Mouse (Mus musculus) stomach, embryonic 16.5 days (tissue): ENCODE measurements around the gene Mtif3. TPM values are rescaled to one million over a fixed set of nuclear protein-coding genes. Genes with fewer than 3 reads are reported as not detected.

Experiments
- ATAC-seq: fragments of 200-750 bp; cut with Nextera tagmentation; 2 replicates; pipeline ENCODE4 v1.8.0; 2017; ENCODE audit warnings: moderate number of reproducible peaks, moderate TSS enrichment; ENCODE audit not compliant: insufficient read depth, low FRiP score
- H3K27ac ChIP-seq: fragments of 300-500 bp; sonication (generic); 2 replicates; pipeline ENCODE4 v1.5.1; 2014; ENCODE audit warnings: low read length
- H3K27me3 ChIP-seq: fragments of 300-500 bp; sonication (generic); 2 replicates; pipeline ENCODE4 v1.6.1; 2014; ENCODE audit warnings: low read length, control low read depth, mixed read lengths; ENCODE audit not compliant: control insufficient read depth, insufficient read depth
- H3K36me3 ChIP-seq: fragments of 300-500 bp; sonication (generic); 2 replicates; pipeline ENCODE4 v1.6.1; 2014; ENCODE audit warnings: low read length; ENCODE audit not compliant: control insufficient read depth, insufficient read depth
- H3K4me1 ChIP-seq: fragments of 300-500 bp; sonication (generic); 2 replicates; pipeline ENCODE4 v1.6.1; 2014; ENCODE audit warnings: low read length, control low read depth, mixed read lengths; ENCODE audit not compliant: control insufficient read depth, insufficient read depth
- H3K4me2 ChIP-seq: fragments of 300-500 bp; sonication (generic); 2 replicates; pipeline ENCODE4 v1.6.1; 2014; ENCODE audit warnings: low read depth, low read length, mixed read lengths
- H3K4me3 ChIP-seq: fragments of 300-500 bp; sonication (generic); replicated peaks from 2 replicates; pipeline ENCODE4 v1.5.1; 2014; ENCODE audit warnings: mild to moderate bottlenecking, low read length
- H3K9ac ChIP-seq: fragments of 300-500 bp; sonication (generic); 2 replicates; pipeline ENCODE4 v1.6.1; 2014; ENCODE audit warnings: low read length
- H3K9me3 ChIP-seq: fragments of 300-500 bp; sonication (generic); replicated peaks from 2 replicates; pipeline ENCODE4 v1.6.1; 2016; ENCODE audit warnings: low read length, control low read depth; ENCODE audit not compliant: control insufficient read depth
- WGBS: fragments of 180-500 bp; shearing (Covaris S2); extraction: QIAGEN DNeasy Blood & Tissue Kit; methylation state at CpG from one replicate; pipeline ENCODE4 v1.1.7; 2014; 5-methylcytosine and 5-hydroxymethylcytosine counted together
- polyA plus RNA-seq: library from polyadenylated mRNA; unstranded; fragments of >200 nt; fragmentation: Nextera tagmentation; extraction: Ambion mirVana; gene quantifications from 2 replicates; pipeline ENCODE4 v1.2.1, GENCODE M21; 2015

Gene Mtif3
- polyA plus RNA-seq, 1 experiment from 2014 or later, result 24.3 TPM

GRCm38 (mm10) chr5:146968695-146969393 lies 5.2 kb upstream of the Mtif3 start:
- no peak overlapping the region for H3K4me2 ChIP-seq
- H3K4me1 ChIP-seq, result no peaks in the 10 kb centered on the region
- no peak overlapping the region for H3K27ac ChIP-seq
- H3K4me3 ChIP-seq, result no peak overlapping the region
- no peaks in the 10 kb centered on the region for H3K27me3 ChIP-seq
- H3K9ac ChIP-seq, result no peak overlapping the region
- WGBS, result 75% methylated on average over 13 of the region's 13 CpGs
- H3K36me3 ChIP-seq, result no peaks in the 10 kb centered on the region
- ATAC-seq, result no peak
- H3K9me3 ChIP-seq, result no peaks in the 10 kb centered on the region

- H3K9ac ChIP-seq, result peak overlapping the region; percentile 81
- H3K27ac ChIP-seq, result no peak overlapping the region
- H3K4me3 ChIP-seq, result peak overlapping the region; percentile 78
- H3K4me2 ChIP-seq, result peak overlapping the region; percentile 63
- H3K36me3 ChIP-seq, result no peaks in the 10 kb centered on the region
- no peaks in the 10 kb centered on the region for H3K27me3 ChIP-seq
- H3K4me1 ChIP-seq, result peaks cover 4% of the 10 kb centered on the region
- H3K9me3 ChIP-seq, result no peaks in the 10 kb centered on the region
- WGBS, result 46% methylated on average over 8 of the region's 8 CpGs
- ATAC-seq, result peak; percentile 23; the same call in 1 of the 2 replicates
Measured at GRCm38 (mm10) chr5:146963937-146964278, 308 bp upstream of the Mtif3 start.

GRCm38 (mm10) chr5:146956678-146957077 lies 6.9 kb downstream of the Mtif3 start:
- Histone ChIP-seq H3K9ac (no peak overlapping the region), H3K9me3 (no peaks in the 10 kb centered on the region), H3K27ac (no peak overlapping the region), H3K4me3 (no peak overlapping the region), H3K4me2 (no peak overlapping the region), H3K27me3 (no peaks in the 10 kb centered on the region), H3K4me1 (no peaks in the 10 kb centered on the region), H3K36me3 (peaks cover 36% of the 10 kb centered on the region; the same call in 1 of the 2 replicates)
- no peak for ATAC-seq
- WGBS, result 86% methylated on average over 18 of the region's 18 CpGs

GRCm38 (mm10) chr5:146955651-146956050 lies 7.9 kb downstream of the Mtif3 start:
- H3K36me3 ChIP-seq, result peaks cover 36% of the 10 kb centered on the region; the same call in 1 of the 2 replicates
- no peak overlapping the region for H3K4me3 ChIP-seq
- no peaks in the 10 kb centered on the region for H3K4me1 ChIP-seq
- H3K9ac ChIP-seq, result no peak overlapping the region
- WGBS, result 85% methylated on average over 5 of the region's 5 CpGs
- no peaks in the 10 kb centered on the region for H3K9me3 ChIP-seq
- H3K4me2 ChIP-seq, result no peak overlapping the region
- no peaks in the 10 kb centered on the region for H3K27me3 ChIP-seq
- H3K27ac ChIP-seq, result no peak overlapping the region
- ATAC-seq, result 0 out of 2 replicates have a peak, but pooled peaks have one; percentile 11

- 84% methylated on average over 7 of the region's 7 CpGs for WGBS
- H3K27me3 ChIP-seq, result no peaks in the 10 kb centered on the region
- H3K4me2 ChIP-seq, result no peak overlapping the region
Measured at GRCm38 (mm10) chr5:146954576-146954975, 9.0 kb downstream of the Mtif3 start.

GRCm38 (mm10) chr5:146948508-146949088 lies 15.0 kb downstream of the Mtif3 start, which contains the start of gene Gtf3a:
TSS of gene Gtf3a (plus strand) at chr5:146948657.
- no peaks in the 10 kb centered on the region for H3K27me3 ChIP-seq
- peak within 1 kb of the TSS; percentile 92 for H3K27ac ChIP-seq
- H3K9ac ChIP-seq, result peak within 1 kb of the TSS; percentile 86
- H3K9me3 ChIP-seq, result 0 out of 2 replicates have a peak, but pooled peaks cover 3% of the 10 kb centered on the region
- H3K4me3 ChIP-seq, result peak within 1 kb of the TSS; percentile 72
- peaks cover 12% of the 10 kb centered on the region; the same call in 1 of the 2 replicates for H3K36me3 ChIP-seq
- peak within 1 kb of the TSS; percentile 68 for H3K4me2 ChIP-seq
- peaks cover 10% of the 10 kb centered on the region for H3K4me1 ChIP-seq
- WGBS, result under 1% methylated on average over 55 of the region's 62 CpGs
- ATAC-seq, result peak; percentile 94

More at GRCm38 (mm10) chr5:146954576-146954975, 9.0 kb downstream of the Mtif3 start:
- ATAC-seq, result no peak
- Histone ChIP-seq H3K9me3 (no peaks in the 10 kb centered on the region), H3K4me1 (peaks cover 5% of the 10 kb centered on the region), H3K27ac (no peak overlapping the region), H3K4me3 (no peak overlapping the region), H3K36me3 (peaks cover 36% of the 10 kb centered on the region; the same call in 1 of the 2 replicates), H3K9ac (no peak overlapping the region)

GRCm38 (mm10) chr5:146948041-146948507 lies 15.5 kb downstream of the Mtif3 start:
- Histone ChIP-seq H3K27me3 (no peaks in the 10 kb centered on the region), H3K4me3 (peak overlapping the region; percentile 72), H3K27ac (peak overlapping the region; percentile 92), H3K9ac (peak overlapping the region; percentile 86), H3K9me3 (0 out of 2 replicates have a peak, but pooled peaks cover 3% of the 10 kb centered on the region), H3K4me1 (peaks cover 10% of the 10 kb centered on the region), H3K4me2 (peak overlapping the region; percentile 68), H3K36me3 (0 out of 2 replicates have a peak, but pooled peaks cover 8% of the 10 kb centered on the region)
- 16% methylated on average over 10 of the region's 10 CpGs for WGBS
- ATAC-seq, result no peak

- H3K4me3 ChIP-seq, result no peak overlapping the region
- 86% methylated on average over 6 of the region's 6 CpGs for WGBS
- no peak overlapping the region for H3K4me2 ChIP-seq
- H3K27me3 ChIP-seq, result no peaks in the 10 kb centered on the region
- H3K9me3 ChIP-seq, result 0 out of 2 replicates have a peak, but pooled peaks cover 3% of the 10 kb centered on the region
- H3K4me1 ChIP-seq, result peaks cover 10% of the 10 kb centered on the region
- H3K36me3 ChIP-seq, result 0 out of 2 replicates have a peak, but pooled peaks cover 2% of the 10 kb centered on the region
- no peak overlapping the region for H3K9ac ChIP-seq
- no peak for ATAC-seq
- no peak overlapping the region for H3K27ac ChIP-seq
Measured at GRCm38 (mm10) chr5:146947497-146947896, 16.1 kb downstream of the Mtif3 start.

GRCm38 (mm10) chr5:146946682-146947081 lies 16.9 kb downstream of the Mtif3 start:
- Histone ChIP-seq H3K4me2 (no peak overlapping the region), H3K9ac (no peak overlapping the region), H3K27ac (no peak overlapping the region), H3K9me3 (0 out of 2 replicates have a peak, but pooled peaks cover 3% of the 10 kb centered on the region), H3K4me3 (no peak overlapping the region), H3K4me1 (peaks cover 10% of the 10 kb centered on the region), H3K27me3 (no peaks in the 10 kb centered on the region), H3K36me3 (no peaks in the 10 kb centered on the region)
- WGBS, result 85% methylated on average over 9 of the region's 9 CpGs
- no peak for ATAC-seq
